Mouse (Mus musculus): Measurements from ENCODE around the gene Slc12a7. TPM values are rescaled to one million over a fixed set of nuclear protein-coding genes. Genes with fewer than 3 reads are reported as not detected.

Gene Slc12a7
- polyA plus RNA-seq, 1 experiment = 15.4 TPM

DNA sequence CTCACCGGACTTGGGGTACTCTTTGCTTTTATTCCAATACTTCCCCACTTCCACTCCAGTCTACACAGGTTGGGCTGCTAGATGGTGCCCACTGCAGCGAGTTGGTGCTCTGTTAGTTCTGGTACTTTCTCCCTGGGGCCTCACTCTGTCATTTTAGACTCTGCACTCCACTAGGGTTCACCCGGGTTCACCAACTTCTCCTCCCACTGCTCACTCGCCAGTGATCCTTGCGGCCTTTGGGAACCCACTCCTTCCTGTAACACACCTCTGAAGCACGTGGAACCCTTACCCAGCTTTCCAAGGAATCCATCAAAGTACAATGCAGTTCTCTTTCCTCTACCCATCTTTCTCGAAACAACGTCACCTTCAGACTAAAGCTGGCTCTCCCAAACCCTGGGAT lies 104.8 kb downstream of the Slc12a7 start:
- H3K27ac ChIP-seq (ENCODE audit: control insufficient read depth, insufficient read depth, low read depth, low read length, poor library complexity) = no peak overlapping the region
- H3K4me1 ChIP-seq (ENCODE audit: control insufficient read depth, insufficient read depth, low read length) = no peaks in the 10 kb centered on the region
- TF ChIP-seq CTCF (IDR thresholded peaks at IDR 0.05; ENCODE audit: control insufficient read depth, insufficient read depth, low read length) (no peak), POLR2A (IDR thresholded peaks at IDR 0.05; ENCODE audit: borderline replicate concordance, control insufficient read depth, low read depth, low read length) (no peak)
- no peak overlapping the region for H3K4me3 ChIP-seq (replicated peaks; ENCODE audit: control insufficient read depth, low read depth, low read length)
- 68% methylated on average over 8 of the region's 8 CpGs for WGBS

DNA sequence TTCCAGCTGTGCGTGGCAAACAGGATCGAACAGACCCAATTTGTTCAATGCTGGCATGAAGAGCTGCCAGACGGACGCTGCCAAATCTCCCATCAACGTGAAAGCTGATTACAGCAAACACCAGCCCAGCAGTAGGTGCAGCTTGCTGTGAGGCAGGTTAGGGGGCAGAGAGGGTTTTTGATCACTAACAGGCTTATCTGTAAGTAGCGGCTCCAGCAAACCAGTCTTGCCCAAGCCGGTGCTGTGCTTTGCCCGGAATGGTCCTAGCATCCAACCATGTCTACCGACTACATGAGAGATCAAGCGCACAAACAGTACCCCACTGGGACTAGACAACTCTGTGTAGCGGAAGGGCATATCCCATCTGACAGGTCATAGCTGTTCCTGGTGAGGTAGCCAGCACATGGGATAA lies 106.2 kb downstream of the Slc12a7 start:
- WGBS = 85% methylated on average over 11 of the region's 11 CpGs

GRCm38 (mm10) chr13:73839740-73840139 lies 106.8 kb downstream of the Slc12a7 start:
- no peak overlapping the region for H3K27ac ChIP-seq (ENCODE audit: control insufficient read depth, insufficient read depth, low read depth, low read length, poor library complexity)
- 70% methylated on average over 4 of the region's 4 CpGs for WGBS
- no peak overlapping the region for H3K4me3 ChIP-seq (replicated peaks; ENCODE audit: control insufficient read depth, low read depth, low read length)
- no peak for TF ChIP-seq POLR2A (IDR thresholded peaks at IDR 0.05; ENCODE audit: borderline replicate concordance, control insufficient read depth, low read depth, low read length)
- TF ChIP-seq CTCF (IDR thresholded peaks at IDR 0.05; ENCODE audit: control insufficient read depth, insufficient read depth, low read length) = no peak
- H3K4me1 ChIP-seq (ENCODE audit: control insufficient read depth, insufficient read depth, low read length) = no peaks in the 10 kb centered on the region

More for the DNA sequence above, 106.2 kb downstream of the Slc12a7 start:
- Histone ChIP-seq H3K4me1 (ENCODE audit: control insufficient read depth, insufficient read depth, low read length) (no peaks in the 10 kb centered on the region), H3K4me3 (replicated peaks; ENCODE audit: control insufficient read depth, low read depth, low read length) (no peak overlapping the region), H3K27ac (ENCODE audit: control insufficient read depth, insufficient read depth, low read depth, low read length, poor library complexity) (no peak overlapping the region)
- TF ChIP-seq CTCF (IDR thresholded peaks at IDR 0.05; ENCODE audit: control insufficient read depth, insufficient read depth, low read length) = no peak
- TF ChIP-seq POLR2A (IDR thresholded peaks at IDR 0.05; ENCODE audit: borderline replicate concordance, control insufficient read depth, low read depth, low read length) = no peak

- TF ChIP-seq CTCF (IDR thresholded peaks at IDR 0.05; ENCODE audit: control insufficient read depth, insufficient read depth, low read length) (no peak), POLR2A (IDR thresholded peaks at IDR 0.05; ENCODE audit: borderline replicate concordance, control insufficient read depth, low read depth, low read length) (no peak)
- no peaks in the 10 kb centered on the region for H3K4me1 ChIP-seq (ENCODE audit: control insufficient read depth, insufficient read depth, low read length)
- H3K4me3 ChIP-seq (replicated peaks; ENCODE audit: control insufficient read depth, low read depth, low read length) = no peak overlapping the region
- H3K27ac ChIP-seq (ENCODE audit: control insufficient read depth, insufficient read depth, low read depth, low read length, poor library complexity) = no peak overlapping the region
Observed at GRCm38 (mm10) chr13:73842696-73843095, 109.8 kb downstream of the Slc12a7 start.

DNA sequence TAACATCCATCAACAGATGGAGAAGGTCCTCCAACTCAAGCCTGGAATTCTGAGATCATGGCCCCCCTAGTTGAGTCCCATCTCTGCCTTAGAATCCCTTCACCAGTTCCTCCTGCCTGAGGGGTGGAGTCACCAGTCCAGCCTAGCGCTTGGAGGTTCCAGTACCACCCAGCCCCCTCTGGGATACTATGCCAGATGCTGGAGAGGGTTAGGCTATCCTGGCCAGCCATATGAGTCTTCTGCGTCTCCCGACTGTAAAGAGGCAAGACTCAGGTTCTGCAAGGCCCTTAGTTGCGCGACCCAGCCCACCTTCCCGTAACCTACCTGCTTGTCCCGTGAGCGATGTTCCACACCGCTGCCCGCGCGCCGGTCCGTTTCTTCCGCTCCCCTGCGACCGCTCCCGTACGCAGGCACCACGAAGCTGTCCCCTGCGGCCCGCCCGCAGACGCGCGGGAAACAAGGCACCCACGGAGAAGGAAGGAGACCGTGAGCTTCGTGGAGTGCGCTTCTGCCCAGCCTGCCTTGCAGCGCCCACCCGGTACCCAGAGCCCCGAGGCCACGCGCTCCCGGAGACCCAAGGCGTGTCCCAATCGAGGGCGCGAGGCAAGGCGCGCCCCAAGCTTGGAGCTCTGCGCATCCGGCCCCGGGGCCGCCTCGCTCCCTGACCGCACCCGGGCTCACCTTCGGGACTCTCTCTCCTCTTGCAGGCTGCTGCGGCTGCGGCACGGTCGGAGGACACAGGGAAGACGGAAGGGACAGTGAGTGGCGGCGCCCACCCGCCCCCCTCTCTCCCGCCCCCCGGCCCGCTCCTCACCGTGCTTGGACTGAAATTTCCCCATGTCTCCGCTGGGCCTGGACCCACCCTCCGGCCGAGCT lies 113.9 kb downstream of the Slc12a7 start:
- WGBS = 4% methylated on average over 64 of the region's 65 CpGs

DNA sequence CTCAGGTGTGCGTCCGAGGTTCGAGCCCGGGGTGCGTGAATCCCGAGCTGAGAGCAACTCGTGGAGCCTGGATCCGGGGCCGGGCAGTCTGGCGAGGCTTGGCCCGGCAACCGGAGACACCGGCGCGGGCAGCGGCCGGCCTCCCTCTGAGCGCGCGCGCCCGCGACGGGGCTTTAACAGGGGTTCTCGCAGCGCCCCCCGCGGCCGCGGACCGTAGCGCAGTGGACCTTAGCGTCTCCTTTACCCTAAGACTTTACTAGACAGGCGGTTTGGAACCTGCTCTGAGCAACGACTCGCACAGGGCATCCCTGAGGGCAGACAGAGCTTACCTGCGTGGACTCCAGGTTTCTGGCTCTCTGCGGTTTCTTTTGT lies 114.6 kb downstream of the Slc12a7 start, which contains the start of gene Nkd2:
Nkd2 (minus strand) TSS at position 167 of the 372 bp plus-strand sequence.
- no peak within 1 kb of the TSS for H3K27ac ChIP-seq (ENCODE audit: control insufficient read depth, insufficient read depth, low read depth, low read length, poor library complexity)
- under 1% methylated on average over 38 of the region's 38 CpGs for WGBS
- peak within 1 kb of the TSS; percentile 35 for H3K4me3 ChIP-seq (replicated peaks; ENCODE audit: control insufficient read depth, low read depth, low read length)
- H3K4me1 ChIP-seq (ENCODE audit: control insufficient read depth, insufficient read depth, low read length) = no peaks in the 10 kb centered on the region
- TF ChIP-seq CTCF (IDR thresholded peaks at IDR 0.05; ENCODE audit: control insufficient read depth, insufficient read depth, low read length) (peak; percentile 47; the same call in 1 of the 2 replicates), POLR2A (IDR thresholded peaks at IDR 0.05; ENCODE audit: borderline replicate concordance, control insufficient read depth, low read depth, low read length) (no peak)

More for the DNA sequence above, 113.9 kb downstream of the Slc12a7 start:
- TF ChIP-seq CTCF (IDR thresholded peaks at IDR 0.05; ENCODE audit: control insufficient read depth, insufficient read depth, low read length) (no peak), POLR2A (IDR thresholded peaks at IDR 0.05; ENCODE audit: borderline replicate concordance, control insufficient read depth, low read depth, low read length) (no peak)
- peak overlapping the region; percentile 35 for H3K4me3 ChIP-seq (replicated peaks; ENCODE audit: control insufficient read depth, low read depth, low read length)
- H3K27ac ChIP-seq (ENCODE audit: control insufficient read depth, insufficient read depth, low read depth, low read length, poor library complexity) = no peak overlapping the region
- H3K4me1 ChIP-seq (ENCODE audit: control insufficient read depth, insufficient read depth, low read length) = no peaks in the 10 kb centered on the region

Other genes starting within 250 kb of the Slc12a7 start
- gene Slc6a3, start 196.3 kb upstream of the Slc12a7 start, polyA plus RNA-seq (2011; ENCODE audit: insufficient read depth, insufficient read length, low replicate concordance, missing spikeins) = 1.2 and 2.9 TPM in 2 replicates
- gene Clptm1l, start 129.1 kb upstream of the Slc12a7 start, polyA plus RNA-seq (2011; ENCODE audit: insufficient read depth, insufficient read length, low replicate concordance, missing spikeins) = 64.5 and 75.7 TPM in 2 replicates
- gene Tert, start 106.2 kb upstream of the Slc12a7 start, polyA plus RNA-seq (2011; ENCODE audit: insufficient read depth, insufficient read length, low replicate concordance, missing spikeins) = 0.95 TPM in 1 of 2 replicates, not detected in the other
- 0.75 TPM in 1 of 2 replicates, not detected in the other for gene Slc6a18, start 55.1 kb upstream of the Slc12a7 start, polyA plus RNA-seq (2011; ENCODE audit: insufficient read depth, insufficient read length, low replicate concordance, missing spikeins)
- gene Slc6a19, start 28.2 kb upstream of the Slc12a7 start, polyA plus RNA-seq (2011; ENCODE audit: insufficient read depth, insufficient read length, low replicate concordance, missing spikeins) = not detected in 2 replicates
- gene Nkd2, start 114.5 kb downstream of the Slc12a7 start, polyA plus RNA-seq (2011; ENCODE audit: insufficient read depth, insufficient read length, low replicate concordance, missing spikeins) = 0.62 and 1.1 TPM in 2 replicates
- gene Trip13, start 204.7 kb downstream of the Slc12a7 start, polyA plus RNA-seq (2011; ENCODE audit: insufficient read depth, insufficient read length, low replicate concordance, missing spikeins) = 12.0 and 14.5 TPM in 2 replicates
- gene Brd9, start 204.7 kb downstream of the Slc12a7 start, polyA plus RNA-seq (2011; ENCODE audit: insufficient read depth, insufficient read length, low replicate concordance, missing spikeins) = 47.6 and 70.8 TPM in 2 replicates
- gene Zdhhc11, start 230.8 kb downstream of the Slc12a7 start, polyA plus RNA-seq (2011; ENCODE audit: insufficient read depth, insufficient read length, low replicate concordance, missing spikeins) = not detected in 2 replicates

All from bone marrow, adult 2 months (tissue).